Mouse (Mus musculus) bone marrow macrophage, adult 2 months (primary cell): ENCODE results near the gene Sdccag8. TPM values are rescaled to one million over a fixed set of nuclear protein-coding genes. Genes with fewer than 3 reads are reported as not detected.

Experiments used
- H3K27ac ChIP-seq: 2 replicates; pipeline ENCODE4 v1.5.1; 2012; ENCODE audit warnings: low read depth, low read length; ENCODE audit not compliant: insufficient read depth
- H3K4me1 ChIP-seq: 2 replicates; pipeline ENCODE4 v1.6.1; 2012; ENCODE audit warnings: low read length; ENCODE audit not compliant: control insufficient read depth, insufficient read depth
- H3K4me3 ChIP-seq: 2 replicates; pipeline ENCODE4 v1.5.1; 2012; ENCODE audit warnings: mild to moderate bottlenecking, low read length, moderate library complexity; ENCODE audit not compliant: insufficient read depth
- CTCF ChIP-seq: IDR thresholded peaks from 2 replicates; pipeline ENCODE4 v1.5.1; 2012; ENCODE audit warnings: low read depth, mild to moderate bottlenecking, low read length, moderate library complexity
- POLR2A ChIP-seq: IDR thresholded peaks from 2 replicates; pipeline ENCODE4 v1.6.1; 2012; ENCODE audit warnings: mild to moderate bottlenecking, low read depth, low read length, borderline replicate concordance
- polyA plus RNA-seq: library from polyadenylated mRNA; stranded (reverse); fragments of >200 nt; gene quantifications from 2 replicates; pipeline ENCODE4 v1.2.4, GENCODE M21; 2012; ENCODE audit not compliant: missing spikeins, insufficient read depth, insufficient read length

Gene Sdccag8
- polyA plus RNA-seq, 1 experiment, result 26.0 TPM

DNA sequence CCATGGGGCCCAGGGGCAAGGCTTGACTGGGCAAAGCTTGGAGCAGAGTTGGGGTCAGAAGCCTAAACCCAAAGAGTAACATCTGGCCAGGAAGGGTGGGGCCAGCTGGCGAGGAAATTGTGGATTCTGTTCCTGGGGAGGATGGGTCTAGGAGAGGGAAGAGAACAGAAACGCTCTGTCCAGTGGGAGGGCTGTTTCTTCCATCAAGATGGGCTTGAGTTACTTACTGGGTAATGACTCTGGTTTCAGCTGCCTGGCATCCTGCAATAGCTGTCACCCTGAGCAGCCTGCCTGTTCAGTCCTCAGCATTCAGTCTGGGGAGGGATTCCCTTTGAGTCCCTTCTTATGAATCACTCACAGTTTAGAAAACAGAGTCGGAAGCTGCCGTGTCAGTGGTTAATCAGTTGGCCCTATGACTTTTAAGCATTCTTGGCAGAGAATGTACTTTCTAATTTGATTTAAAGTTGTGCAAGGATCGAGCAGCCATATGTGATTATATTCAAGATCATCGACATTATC is 200.5 kb downstream of the Sdccag8 start:
- Histone ChIP-seq H3K4me3 (no peak overlapping the region), H3K4me1 (peaks cover 38% of the 10 kb centered on the region), H3K27ac (no peak overlapping the region)
- TF ChIP-seq POLR2A (no peak), CTCF (no peak)

DNA sequence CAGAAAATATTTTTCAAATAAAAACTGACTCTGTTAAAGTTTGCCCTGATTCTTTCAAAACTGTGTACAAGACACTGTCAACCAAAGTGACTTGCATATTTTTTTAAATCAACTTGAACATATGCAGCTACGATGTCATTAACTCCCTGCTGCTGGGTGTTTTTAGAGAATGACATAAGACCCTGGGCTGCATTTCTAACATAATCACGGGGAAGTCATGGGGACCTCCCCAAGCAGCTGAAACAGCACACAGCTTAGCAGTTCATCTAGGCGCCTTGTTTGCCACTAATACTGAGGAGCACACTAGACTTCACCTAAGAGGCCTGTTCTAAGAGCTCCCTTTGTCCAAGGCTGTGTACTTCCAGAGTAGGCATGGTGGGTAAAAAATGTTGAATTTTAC is 201.5 kb downstream of the Sdccag8 start:
- Histone ChIP-seq H3K4me3 (no peak overlapping the region), H3K4me1 (peaks cover 38% of the 10 kb centered on the region), H3K27ac (peak overlapping the region; percentile 29; the same call in 1 of the 2 replicates)
- TF ChIP-seq POLR2A, result no peak
- TF ChIP-seq CTCF, result no peak

- H3K4me1 ChIP-seq, result peaks cover 31% of the 10 kb centered on the region
- no peak overlapping the region for H3K4me3 ChIP-seq
- TF ChIP-seq POLR2A (no peak), CTCF (no peak)
- no peak overlapping the region for H3K27ac ChIP-seq
These were observed 202.3 kb downstream of the Sdccag8 start for GRCm38 (mm10) chr1:177016729-177017128.

- Histone ChIP-seq H3K4me1 (peaks cover 27% of the 10 kb centered on the region), H3K27ac (no peak overlapping the region), H3K4me3 (no peak overlapping the region)
- TF ChIP-seq CTCF (no peak), POLR2A (no peak)
These were observed 204.3 kb downstream of the Sdccag8 start for GRCm38 (mm10) chr1:177018750-177019149.

DNA sequence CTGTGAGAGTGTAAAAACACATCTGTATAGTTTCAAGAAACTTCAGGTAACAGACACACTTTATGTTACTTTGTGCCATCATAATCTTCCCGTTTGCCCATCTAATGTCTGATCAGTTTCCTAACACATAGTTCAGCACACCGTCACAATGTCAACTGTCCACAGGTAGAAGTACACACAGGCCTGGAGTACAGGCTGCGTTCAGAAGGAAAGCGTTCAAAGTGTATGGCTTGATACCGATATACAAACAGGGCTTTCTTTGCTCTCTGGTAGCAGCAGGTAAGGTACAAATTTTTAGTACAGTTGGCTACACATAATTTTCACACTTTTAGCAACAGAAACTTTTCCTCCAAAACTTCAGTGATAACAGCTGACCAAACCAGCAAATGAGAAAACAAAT is 205.2 kb downstream of the Sdccag8 start:
- H3K27ac ChIP-seq, result no peak overlapping the region
- TF ChIP-seq POLR2A (no peak), CTCF (no peak)
- H3K4me1 ChIP-seq, result peaks cover 21% of the 10 kb centered on the region
- H3K4me3 ChIP-seq, result no peak overlapping the region

- TF ChIP-seq CTCF (no peak), POLR2A (no peak)
- no peak overlapping the region for H3K27ac ChIP-seq
- H3K4me1 ChIP-seq, result peaks cover 3% of the 10 kb centered on the region; the same call in 1 of the 2 replicates
- no peak overlapping the region for H3K4me3 ChIP-seq
These were observed 208.3 kb downstream of the Sdccag8 start for GRCm38 (mm10) chr1:177022751-177023150.

GRCm38 (mm10) chr1:177027706-177028105 is 213.2 kb downstream of the Sdccag8 start:
- H3K4me1 ChIP-seq, result no peaks in the 10 kb centered on the region
- TF ChIP-seq POLR2A (no peak), CTCF (no peak)
- H3K27ac ChIP-seq, result no peak overlapping the region
- no peak overlapping the region for H3K4me3 ChIP-seq

DNA sequence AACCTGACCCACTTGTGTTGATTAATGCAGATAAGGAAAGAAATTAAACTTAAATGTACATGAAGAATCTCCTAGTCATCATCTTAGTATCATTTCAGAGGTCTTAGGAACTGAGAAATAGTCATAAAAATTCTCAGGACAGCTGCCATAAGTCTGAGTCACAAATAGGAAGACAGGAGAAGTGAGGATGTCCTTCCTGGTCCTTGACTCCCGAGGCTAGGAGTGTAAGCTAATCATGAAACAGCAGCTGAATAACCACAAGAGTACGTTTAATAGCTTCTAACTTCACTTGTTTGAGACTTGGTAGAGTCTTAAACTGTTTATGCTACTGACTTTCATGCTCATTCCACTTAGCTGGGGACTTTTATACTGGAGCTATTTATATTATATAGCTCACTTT is 214.6 kb downstream of the Sdccag8 start:
- H3K4me1 ChIP-seq, result no peaks in the 10 kb centered on the region
- TF ChIP-seq POLR2A (no peak), CTCF (no peak)
- no peak overlapping the region for H3K27ac ChIP-seq
- no peak overlapping the region for H3K4me3 ChIP-seq

GRCm38 (mm10) chr1:177030669-177031068 is 216.2 kb downstream of the Sdccag8 start:
- H3K4me1 ChIP-seq, result no peaks in the 10 kb centered on the region
- no peak for TF ChIP-seq CTCF
- TF ChIP-seq POLR2A, result no peak
- no peak overlapping the region for H3K4me3 ChIP-seq
- no peak overlapping the region for H3K27ac ChIP-seq

- Histone ChIP-seq H3K27ac (no peak overlapping the region), H3K4me1 (no peaks in the 10 kb centered on the region), H3K4me3 (no peak overlapping the region)
- TF ChIP-seq POLR2A, result no peak
- TF ChIP-seq CTCF, result no peak
These were observed 216.7 kb downstream of the Sdccag8 start for GRCm38 (mm10) chr1:177031196-177031595.

DNA sequence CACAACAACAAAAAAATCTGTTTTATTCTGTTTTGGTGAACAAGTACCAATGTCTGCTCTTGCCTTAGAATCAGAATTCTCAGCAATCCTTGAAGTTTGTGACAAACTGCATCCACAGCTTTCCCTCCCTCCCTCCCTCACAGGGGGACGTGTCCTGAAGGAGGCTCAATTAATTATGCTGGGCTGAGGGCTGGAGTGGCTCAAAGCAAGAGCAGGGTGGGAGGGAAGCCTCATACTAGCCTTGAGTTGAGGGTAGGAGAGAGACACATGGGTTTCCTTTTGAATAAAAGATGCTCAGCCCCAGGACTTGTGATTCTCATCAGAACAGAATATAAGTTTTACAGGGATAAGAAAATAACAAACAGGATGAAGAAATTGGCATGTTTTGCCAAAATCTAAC is 217.8 kb downstream of the Sdccag8 start:
- Histone ChIP-seq H3K27ac (no peak overlapping the region), H3K4me3 (no peak overlapping the region), H3K4me1 (no peaks in the 10 kb centered on the region)
- TF ChIP-seq CTCF (no peak), POLR2A (no peak)
